Mouse (Mus musculus): Measurements from ENCODE around the gene Gm21988. TPM values are rescaled to one million over a fixed set of nuclear protein-coding genes. Genes with fewer than 3 reads are reported as not detected.
A peak's percentile ranks its signal among the peaks of the same experiment; 100 is the strongest.

The Gm21988 gene
- total RNA-seq, 2 experiments from 2014 or later: 6.6 to 8.7 TPM

DNA sequence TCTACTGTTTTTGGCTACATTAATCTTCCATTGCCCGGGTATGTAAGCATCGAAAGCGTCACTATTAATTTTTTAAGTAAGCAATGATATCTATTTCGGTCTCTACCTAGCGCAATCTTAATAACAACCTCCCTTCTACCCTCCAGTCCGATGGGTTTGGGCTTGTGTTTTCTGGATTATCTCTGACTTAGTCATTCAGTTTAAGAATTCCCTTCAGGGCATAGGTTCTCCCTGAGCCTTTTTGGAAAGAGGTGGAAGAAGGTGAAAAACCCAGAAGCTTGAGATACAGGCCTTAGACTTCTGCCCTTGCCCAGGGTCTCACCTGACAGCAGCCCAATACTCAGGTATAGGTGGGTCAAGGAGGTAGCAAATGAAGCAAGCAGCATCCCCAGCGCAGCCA is 19.8 kb downstream of the Gm21988 start:
- no peak for DNase-seq (ENCODE audit: low spot score in 2 of 2)

DNA sequence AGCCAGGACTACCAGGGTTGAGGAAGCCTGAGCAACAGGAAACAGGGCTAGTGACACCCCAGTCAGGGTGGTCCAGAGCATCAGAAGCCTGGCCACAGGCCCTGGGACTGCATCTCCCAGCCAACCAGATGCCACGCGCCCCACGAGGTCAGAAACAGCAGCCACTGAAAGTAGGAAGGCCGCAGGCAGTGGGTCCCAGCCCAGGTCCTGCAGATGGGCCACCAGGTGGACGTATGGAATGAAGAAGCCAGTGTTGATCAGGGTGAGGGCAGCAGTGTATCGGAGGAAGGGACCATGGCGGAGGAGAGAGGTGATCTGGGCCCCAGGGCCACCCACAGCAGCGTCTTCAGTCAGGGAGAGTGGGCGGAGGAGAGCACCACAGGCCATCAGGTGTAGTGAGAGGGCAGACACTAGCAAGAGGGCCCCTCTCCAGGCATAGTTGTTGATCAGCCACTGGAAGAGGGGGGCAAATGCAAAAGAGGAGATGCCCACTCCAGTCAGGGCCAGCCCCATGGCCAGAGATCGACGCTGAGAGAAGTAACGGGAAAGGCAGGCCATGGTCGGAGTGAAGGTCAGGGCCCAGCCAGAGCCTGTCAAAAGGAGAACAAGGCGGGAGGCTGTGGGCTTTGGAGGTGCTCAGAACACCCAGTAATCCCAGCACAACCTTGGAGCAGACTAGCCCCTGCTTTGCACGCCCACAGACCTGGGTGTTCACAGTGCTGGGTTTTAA is 20.7 kb downstream of the Gm21988 start:
- no peak for DNase-seq (ENCODE audit: low spot score in 2 of 2)

DNA sequence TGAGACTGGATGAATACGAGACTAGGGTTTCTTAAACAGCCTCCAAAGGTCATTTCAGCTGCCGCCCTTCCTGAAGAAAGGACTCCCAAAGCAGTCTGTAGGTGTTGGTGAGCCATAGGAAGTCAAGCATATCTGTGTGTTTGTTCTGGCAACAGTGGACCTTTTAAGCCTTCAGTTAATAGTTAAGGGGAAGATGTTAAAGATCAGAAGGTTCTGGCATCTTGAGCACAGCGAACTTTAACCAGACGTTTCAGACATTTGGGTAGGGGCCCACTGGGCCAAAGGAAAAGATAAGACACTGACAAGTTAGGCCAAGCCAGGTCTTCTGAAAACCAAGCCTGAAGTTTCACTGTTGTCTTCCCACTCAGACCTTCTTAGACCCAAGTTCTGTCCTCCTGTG is 21.6 kb downstream of the Gm21988 start:
- no peak for DNase-seq (ENCODE audit: low spot score in 2 of 2)

DNA sequence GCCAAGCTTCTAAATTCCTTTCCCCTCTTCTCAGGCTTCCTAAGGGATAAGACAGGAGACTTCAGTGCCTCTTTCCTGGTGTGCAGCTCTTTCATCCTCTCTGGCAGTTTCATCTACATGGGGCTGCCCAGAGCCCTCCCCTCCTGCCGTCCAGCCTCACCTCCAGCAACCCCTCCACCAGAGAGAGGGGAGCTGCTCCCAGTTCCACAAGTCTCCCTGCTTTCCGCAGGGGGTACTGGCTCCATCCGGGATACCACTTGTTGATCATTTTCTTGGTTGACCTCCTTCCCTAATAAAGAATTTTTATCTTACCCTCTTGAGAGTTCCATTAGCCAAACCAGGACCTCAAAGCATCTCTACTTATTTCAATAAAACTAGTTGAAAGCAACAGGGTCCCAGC is 23.5 kb downstream of the Gm21988 start:
- DNase-seq (ENCODE audit: low spot score in 2 of 2): no peak

- peak in 1 of 2 experiments; percentile 28 for DNase-seq (ENCODE audit: low spot score in 2 of 2)
Measured at GRCm38 (mm10) chr11:70215301-70215700, 24.3 kb downstream of the Gm21988 start.

- peak in 1 of 2 experiments; percentile 39 for DNase-seq (ENCODE audit: low spot score in 2 of 2)
Measured at GRCm38 (mm10) chr11:70214856-70215209, 24.8 kb downstream of the Gm21988 start.

GRCm38 (mm10) chr11:70214191-70214855 is 25.3 kb downstream of the Gm21988 start:
- DNase-seq (ENCODE audit: low spot score in 2 of 2): peak in 1 of 2 experiments; percentile 63

GRCm38 (mm10) chr11:70213736-70214135 is 25.9 kb downstream of the Gm21988 start:
- peak in 1 of 2 experiments; percentile 44 for DNase-seq (ENCODE audit: low spot score in 2 of 2)

- DNase-seq (ENCODE audit: low spot score in 2 of 2): peak; percentile 78 to 84
Measured at GRCm38 (mm10) chr11:70212896-70213295, 26.7 kb downstream of the Gm21988 start.

- DNase-seq (ENCODE audit: low spot score in 2 of 2): peak in 1 of 2 experiments; percentile 16
Measured at GRCm38 (mm10) chr11:70212423-70212822, 27.2 kb downstream of the Gm21988 start, which contains the start of gene Slc16a11. Gene Slc16a11 (plus strand): TSS chr11:70212752.

DNA sequence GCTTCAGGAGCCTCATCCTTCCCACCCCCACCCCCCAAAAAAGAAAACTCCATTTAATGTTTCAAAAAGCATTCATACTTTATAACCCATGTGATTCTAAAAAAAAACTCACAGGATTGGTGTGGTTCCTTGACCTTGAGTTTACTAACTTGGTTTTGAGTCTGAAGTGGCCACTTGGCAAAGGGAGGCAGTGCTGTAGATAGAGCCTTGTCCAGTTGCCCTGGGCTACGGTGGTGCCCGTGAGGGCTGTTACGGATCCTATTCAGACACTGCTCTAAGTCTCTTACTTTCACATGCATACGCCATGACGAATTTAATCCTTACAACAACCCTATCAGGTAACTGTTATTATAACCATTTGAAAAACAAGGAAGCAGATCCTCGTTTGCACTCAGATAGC is 27.7 kb downstream of the Gm21988 start:
- DNase-seq (ENCODE audit: low spot score in 2 of 2): no peak

GRCm38 (mm10) chr11:70210681-70211080 is 28.9 kb downstream of the Gm21988 start:
- no peak for DNase-seq (ENCODE audit: low spot score in 2 of 2)

DNA sequence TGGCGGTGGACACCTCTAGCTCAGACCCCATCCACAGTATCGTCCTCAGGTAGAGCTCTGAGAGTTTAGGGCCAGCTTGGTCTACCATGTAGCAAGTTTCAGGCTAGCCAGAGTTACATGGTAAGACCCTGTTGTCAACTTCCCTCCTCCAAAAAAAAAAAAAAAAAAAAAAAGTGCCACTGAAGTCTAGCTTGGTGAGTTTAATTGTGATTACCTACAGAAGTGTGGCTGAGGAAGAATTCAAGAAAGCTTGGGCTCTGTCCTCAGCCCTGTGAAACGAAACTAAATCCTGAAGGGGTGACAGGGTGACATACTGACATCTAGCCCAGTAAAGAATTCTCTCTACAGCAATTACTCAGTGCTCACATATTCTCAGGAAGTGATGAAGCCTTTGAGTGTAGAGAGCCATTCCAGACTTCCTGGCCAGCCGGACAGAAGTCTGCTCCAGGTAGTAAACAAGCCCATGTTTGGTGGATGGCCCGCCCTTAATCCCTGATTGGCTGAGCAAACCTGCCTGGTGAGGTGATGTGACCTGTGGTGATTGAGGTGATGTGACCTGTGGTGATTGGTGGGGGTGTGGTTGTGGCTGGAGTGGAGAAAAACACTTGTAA is 30.7 kb downstream of the Gm21988 start:
- DNase-seq (ENCODE audit: low spot score in 2 of 2): no peak

- DNase-seq (ENCODE audit: low spot score in 2 of 2): no peak
Measured at GRCm38 (mm10) chr11:70207283-70207682, 32.3 kb downstream of the Gm21988 start.

DNA sequence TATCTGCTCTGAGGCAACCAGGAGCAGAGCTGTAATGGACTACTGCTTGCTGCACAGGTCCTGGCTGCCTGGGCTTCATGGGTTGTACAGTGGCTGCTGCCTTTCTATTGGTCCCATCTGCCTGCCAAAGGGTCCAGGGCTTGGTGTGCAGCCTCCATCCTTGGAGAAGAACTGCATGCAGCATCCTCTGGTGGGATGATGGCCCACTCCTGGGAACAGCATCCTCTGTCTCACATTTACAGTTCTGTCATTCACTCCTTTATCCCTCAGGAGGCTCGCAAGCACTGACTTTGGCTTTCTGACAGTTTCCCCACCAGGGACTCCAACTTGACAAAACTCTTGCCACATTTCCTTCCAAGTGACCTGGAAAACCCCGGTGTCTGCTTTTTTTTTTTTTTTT is 32.8 kb downstream of the Gm21988 start:
- no peak for DNase-seq (ENCODE audit: low spot score in 2 of 2)

- peak; percentile 81 to 87 for DNase-seq (ENCODE audit: low spot score in 2 of 2)
Measured at GRCm38 (mm10) chr11:70201691-70202090, 37.9 kb downstream of the Gm21988 start.

- no peak for DNase-seq (ENCODE audit: low spot score in 2 of 2)
Measured at GRCm38 (mm10) chr11:70200036-70200608, 39.5 kb downstream of the Gm21988 start.

- DNase-seq (ENCODE audit: low spot score in 2 of 2): no peak
Measured at GRCm38 (mm10) chr11:70199107-70199506, 40.5 kb downstream of the Gm21988 start.

DNA sequence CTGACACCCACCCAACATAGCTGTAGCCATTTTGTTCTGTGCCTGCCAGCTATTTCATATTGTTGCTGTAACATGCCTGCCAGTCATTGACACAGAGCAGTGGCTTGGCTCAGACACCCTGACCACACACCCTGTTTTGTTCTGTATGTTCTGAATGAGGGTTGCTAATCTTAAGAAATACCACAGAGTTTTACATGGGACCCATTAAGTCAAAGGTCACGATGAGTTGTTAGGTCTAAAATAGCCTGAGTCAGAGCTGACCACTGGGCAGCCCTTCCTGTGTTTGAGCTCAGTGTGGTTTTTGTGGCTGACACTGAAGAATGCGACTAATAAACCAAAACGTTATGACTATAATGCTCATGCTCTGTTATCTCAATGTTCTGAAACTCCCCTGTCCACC is 41.3 kb downstream of the Gm21988 start:
- no peak for DNase-seq (ENCODE audit: low spot score in 2 of 2)

- no peak for DNase-seq (ENCODE audit: low spot score in 2 of 2)
Measured at GRCm38 (mm10) chr11:70193354-70194285, 46.0 kb downstream of the Gm21988 start.

DNA sequence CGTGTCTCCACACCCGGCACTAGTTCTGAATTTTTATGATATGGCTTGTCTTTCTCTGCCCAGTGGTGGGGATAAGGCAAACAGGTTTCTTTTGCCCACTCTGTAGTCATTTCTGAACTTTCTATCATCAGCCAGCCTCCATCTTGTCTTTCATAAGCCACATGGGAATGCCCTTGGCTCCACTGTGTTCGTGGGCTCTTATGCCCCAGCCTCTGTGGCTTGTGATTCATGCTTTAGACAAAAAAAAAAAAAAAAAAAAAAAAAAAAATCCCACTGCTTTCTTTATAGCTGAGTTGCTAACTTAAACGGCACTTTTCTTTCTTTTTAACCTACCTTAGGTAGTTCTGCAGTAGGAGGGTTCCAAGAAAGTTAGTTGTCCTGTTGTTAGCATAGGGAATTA is 47.5 kb downstream of the Gm21988 start:
- DNase-seq (ENCODE audit: low spot score in 2 of 2): no peak

All from layer of hippocampus, postnatal 10 days (tissue).